Mouse (Mus musculus) R1 (cell line): ENCODE measurements around the gene Gm9918.
A peak's percentile ranks its signal among the peaks of the same experiment; 100 is the strongest.
"Not testable (repeated sequence)": the region's sequence is repeated elsewhere in the genome, so short reads cannot be mapped to it uniquely, and the experiment has no call there.

Source experiments
- DNase-seq: peaks from one replicate; pipeline ENCODE4 v3.0.0-alpha.2; 2018; ENCODE audit warnings: low read depth, low spot score

Gm9918 gene

DNA sequence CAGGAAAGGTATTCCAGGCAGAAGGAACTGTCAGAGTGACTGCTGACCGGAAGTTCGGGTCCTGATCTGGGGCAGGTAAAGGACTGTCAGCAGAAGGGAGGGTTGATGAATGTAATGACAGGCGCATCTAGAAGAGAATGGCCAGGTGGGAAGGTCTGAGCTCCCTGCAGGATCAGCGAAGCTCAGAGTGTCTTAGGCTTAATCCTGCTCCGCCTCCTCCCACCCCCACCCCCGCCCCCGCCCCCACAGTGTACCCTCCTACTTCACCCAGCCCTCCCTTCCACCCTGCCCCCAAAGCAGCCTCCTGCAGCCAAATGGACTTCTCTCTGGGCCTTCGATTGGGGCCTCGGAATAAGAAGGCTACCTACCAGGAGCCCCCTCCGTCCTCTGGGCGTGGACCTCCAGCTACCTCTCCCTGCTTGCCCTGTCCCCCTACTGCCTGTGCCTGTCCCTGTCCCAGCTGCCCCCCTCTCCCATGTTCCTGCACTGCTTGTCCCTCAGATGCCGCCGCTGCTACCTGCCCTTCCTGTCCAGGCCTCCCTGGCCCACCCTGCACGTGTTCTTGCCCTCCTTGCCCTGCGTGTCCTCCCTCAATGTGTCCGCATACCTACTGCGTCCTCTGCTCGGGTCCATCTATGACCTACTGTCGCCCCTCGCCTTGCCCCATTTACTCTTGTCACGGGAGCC, at the start of gene Gm9918:
Gm9918 (plus strand) TSS at position 290 of the 687 bp plus-strand sequence.
- peak; percentile 60 for DNase-seq

DNA sequence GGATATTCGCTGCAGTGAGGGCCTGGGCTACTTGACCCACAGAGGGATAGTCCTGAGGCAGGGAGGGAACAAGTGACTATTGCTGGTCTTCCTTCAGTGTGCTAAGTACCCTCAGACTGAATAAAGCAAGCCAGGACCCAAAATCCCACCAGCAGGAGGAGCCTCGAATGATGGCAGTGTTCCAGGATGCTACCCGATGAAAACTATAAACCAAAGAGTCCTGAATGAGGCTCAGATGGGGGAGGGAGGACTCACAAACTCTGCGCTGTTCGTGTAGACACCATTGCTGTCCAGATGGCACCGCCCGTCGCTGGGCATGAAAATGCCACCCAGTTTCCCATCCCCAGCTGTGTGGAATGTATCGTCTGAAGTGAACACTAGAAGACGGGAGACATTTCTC, 48.0 kb upstream of the Gm9918 start:
- DNase-seq: peak; percentile 63

DNA sequence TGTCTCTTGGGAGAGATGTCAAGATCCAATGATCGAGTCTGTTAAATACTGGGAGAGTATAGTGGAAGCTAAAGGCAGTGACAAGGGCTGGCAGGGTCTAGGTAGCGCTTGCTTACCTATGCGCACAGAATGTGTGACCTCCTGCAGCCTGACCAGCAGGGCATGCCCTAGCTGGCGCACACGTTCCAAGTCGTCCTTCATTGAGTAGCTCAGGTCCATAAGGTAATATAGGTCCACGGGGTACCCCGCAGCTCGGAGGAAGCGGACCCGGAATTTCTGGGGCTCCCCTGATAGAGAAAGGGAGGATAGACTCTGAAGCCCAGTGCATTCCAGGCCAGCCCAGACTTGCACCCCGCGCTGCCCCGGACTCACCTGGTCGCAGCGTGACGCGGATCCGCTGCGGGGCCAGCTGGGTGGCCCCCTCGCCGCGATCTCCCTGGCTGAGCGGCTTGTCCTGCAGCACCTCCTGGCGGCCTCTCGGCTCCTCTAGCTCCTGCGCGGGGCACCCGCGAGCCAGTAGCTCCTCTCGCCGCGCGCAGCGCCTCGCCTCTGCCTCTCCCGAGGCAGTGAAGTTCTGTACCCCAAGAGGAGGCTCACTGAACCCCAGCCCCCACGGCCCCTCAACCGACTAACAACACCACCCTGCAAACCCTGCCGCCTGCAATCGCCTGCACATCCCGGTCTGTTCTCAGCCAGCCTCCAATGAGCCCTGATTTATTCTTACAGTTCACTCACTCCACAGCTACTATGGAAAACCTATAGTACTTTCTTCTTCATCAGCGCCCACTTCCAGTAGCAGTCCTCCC, 46.0 kb upstream of the Gm9918 start:
- peak; percentile 73 for DNase-seq

DNA sequence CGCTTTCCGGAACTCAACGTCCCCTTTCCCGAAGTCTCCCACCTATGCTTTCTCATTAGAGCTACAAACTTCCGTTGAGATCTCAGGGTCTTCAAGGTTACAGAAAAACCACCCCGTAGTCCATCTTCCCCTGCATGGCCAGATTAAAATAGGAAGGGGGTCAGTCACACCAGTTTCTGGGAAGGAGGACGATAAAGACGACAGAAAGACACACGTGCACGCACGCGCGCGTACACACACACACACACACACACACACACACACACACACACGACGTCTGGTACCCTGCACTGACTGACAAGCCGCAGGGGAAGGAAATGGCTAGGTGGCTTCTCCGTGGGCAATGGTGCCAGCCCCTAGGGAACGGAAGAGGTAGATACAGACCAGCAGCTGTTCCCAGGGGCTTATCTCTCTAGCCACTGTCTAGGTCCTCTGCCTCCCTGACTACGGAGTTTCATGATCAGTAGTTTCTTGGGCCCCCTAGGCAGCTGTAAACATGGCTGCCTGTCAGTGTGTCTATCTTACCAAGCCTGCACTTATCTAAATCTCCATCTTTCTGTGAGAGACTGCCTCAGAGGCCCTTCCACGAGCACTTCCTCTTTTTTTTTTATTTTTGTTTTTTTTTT, 45.3 kb upstream of the Gm9918 start:
- DNase-seq: no peak

DNA sequence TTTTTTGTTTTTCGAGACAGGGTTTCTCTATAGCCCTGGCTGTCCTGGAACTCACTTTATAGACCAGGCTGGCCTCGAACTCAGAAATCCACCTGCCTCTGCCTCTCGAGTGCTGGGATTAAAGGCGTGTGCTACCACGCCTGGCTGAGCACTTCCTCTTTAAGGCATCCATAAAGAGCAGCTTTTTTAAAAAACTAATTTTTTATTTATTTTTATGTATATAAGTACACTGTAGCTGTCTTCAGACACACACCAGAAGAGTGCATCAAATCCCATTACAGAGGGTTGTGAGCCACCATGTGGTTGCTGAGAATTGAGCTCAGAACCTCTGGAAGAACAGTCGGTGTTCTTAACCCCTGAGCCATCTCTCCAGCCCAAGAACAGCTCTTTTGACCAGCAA, 44.7 kb upstream of the Gm9918 start:
- DNase-seq: not testable (repeated sequence)

DNA sequence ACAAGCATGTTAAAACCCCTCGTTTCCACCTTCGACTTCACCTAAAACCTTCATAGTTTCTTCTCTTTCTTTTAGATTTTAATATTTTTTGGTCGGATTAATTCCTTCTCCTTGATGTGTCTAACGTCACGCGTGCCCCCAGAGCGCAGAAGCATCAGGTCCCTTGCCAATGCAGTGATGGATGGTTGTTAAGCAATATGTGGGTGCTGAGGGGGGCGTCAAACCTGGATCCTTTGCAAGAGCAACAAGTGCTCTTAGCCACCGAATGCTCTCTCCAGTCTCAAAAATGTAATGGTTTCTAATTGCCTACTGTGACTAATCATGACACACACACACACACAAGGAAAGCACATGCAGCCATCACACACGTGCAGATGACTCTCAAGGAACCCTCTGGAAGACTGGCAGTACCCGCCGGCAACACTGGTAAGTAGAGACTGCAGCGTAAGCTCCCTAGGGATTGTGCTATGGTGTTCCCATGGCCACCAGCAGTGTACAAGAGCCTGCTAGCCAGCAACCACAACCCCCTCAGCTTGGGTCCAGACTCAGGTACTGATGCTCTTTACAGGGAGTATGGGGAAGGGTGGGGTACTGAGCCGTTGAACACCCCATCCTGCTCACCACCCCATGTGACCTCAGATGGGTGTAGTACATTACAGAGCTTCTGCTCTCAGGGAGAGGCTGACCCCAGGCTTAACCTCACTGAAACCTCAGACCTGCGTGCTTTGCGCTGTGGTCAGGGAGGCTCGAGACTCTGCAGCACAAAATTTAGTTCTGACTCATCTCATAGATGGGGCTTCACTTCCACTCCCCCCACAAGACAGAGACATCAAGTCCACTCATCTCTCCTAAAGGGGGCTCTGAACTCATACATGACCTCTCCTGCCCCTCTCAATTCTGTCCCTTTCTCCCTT, 39.7 kb upstream of the Gm9918 start:
- DNase-seq: peak; percentile 36

DNA sequence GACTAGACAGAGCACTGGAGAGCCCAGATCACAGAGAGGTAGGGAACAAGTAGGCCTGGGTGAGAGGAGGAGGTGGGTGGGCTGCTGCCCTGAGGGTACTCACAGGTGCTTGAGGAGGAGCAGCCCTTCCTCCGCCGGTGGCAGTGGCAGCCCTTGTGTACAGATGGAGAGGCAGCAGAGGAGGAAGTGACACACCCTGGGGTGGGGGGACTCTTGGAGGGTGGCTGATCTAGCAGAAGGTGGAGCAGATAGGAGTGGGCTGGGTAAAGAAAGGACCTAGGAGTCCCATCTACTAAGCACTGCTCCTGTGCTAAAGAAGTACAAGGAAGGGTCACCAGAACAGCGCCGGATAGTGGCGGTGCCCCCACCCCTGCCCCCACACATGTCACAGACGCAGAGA, 38.6 kb upstream of the Gm9918 start, which contains the start of gene Itgb7:
Itgb7 (minus strand) TSS at position 197 of the 400 bp plus-strand sequence.
- DNase-seq: peak; percentile 53

DNA sequence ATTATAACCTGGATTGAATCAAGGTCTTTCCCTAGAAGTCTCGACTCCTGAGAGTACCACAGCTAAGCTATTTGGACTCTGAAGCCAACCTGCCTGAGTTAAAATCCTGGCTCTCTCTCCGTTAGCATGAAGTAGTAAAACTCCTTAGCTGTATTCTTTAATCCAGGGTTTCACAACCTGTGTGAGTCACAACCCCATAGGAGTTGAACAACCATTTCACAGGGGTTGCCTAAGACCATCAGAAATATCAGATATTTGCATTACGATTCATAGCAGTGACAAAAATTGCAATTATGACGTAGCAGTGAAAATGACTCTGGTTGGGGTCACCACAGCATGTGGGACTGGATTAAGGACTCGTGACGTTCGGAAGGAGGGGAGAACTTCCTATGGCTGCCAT, 37.6 kb upstream of the Gm9918 start:
- DNase-seq: no peak

DNA sequence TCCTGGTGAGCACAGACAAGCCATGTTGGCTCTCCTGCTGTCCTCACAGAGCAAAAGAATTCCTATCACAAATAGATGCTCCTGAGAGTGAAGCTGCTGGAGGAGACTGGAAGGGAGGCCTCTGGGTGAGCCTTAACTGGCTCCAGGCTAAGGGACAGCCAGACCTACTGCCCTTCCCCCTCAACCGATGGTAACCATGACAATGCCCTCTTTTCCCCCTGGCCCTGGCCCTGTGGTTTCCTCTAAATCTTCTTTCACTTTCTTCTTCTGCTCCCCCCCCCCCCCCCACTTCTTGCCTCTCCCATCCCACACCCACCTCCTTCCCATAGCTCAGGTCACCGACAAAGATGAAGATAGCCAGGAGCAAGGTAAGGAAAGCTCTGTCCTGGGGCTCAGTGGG, 36.5 kb upstream of the Gm9918 start:
- peak; percentile 38 for DNase-seq

DNA sequence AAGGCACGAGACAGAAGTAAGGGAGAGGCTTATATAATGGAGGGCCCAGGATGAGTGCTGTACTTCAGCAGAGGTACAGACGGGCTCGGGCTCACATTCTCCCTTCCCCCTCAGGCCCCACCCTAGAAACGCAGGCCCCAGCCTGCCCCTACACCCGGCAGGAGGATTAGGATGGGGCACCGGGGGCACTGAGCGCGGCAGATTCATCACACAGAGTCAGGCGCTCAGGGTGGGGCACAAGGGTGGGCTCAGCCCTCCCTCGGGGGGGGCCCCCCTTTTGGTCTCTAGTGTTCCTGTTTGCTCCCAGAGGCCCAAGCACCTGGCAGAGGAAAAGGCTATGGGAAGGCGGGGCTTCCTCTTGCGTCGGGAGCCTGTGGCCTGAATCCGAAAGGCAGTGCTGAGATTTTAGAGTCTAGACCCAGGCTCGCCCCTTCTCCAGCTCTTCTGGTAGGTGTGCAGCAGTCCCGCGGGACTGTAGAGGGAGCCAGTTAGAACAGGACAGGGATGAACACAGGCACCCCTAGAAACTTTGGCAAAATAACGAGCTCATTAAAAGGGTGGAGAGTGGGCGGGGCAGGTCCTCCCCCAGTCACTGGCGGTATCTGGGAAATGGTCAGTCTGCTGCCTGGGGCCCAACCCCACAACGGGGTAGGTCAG, 34.9 kb upstream of the Gm9918 start:
- peak; percentile 90 for DNase-seq

DNA sequence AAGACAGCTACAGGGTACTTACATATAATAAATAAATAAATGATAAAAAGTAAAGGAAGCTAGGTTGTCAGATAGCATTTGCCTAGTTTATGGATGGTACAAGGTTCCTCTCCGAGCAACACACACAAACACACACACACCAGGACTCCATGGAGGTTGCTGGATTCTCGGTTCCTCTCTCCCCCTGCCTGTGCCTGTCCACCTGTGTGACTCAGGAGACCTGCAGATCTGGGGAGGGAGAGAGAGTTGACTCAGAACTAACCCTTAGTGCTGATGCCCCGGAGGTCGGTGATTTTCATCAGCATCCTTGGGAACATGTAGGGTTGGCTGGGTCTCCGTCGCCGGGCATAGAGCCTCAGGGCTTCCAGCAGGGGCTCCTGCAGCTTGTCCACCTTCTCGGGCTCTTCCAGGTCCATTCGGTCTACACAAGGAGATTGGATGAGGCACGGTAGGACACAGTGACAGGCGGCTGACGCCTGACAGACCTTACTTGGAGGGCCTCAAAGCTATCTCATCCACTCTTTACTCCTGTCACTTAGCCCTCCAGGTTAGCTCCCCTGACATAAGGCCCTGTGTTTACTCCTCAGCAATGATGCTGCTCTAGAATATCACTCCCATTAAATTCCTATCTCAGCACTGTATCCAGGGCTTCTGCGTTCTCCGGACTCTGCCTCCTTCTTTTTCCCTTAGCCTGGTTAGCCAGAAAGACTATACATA, 31.7 kb upstream of the Gm9918 start:
- DNase-seq: no peak

DNA sequence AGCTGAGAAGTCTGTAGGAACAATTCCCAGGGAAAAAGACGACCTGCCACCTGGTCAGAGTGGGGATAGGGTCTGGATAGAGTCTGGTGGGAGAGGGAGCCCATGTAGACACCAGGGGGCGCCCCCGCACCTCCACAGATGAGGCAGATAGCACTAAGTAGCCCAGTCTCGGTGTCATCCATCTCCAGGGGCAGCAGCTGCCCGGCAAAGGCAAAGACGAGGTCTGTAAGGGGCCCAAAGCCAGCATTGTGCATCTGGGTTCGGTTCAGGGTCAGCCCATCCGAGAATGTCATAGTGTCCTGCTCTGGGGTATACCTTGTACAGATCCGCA, 31.1 kb upstream of the Gm9918 start:
- peak; percentile 89 for DNase-seq

DNA sequence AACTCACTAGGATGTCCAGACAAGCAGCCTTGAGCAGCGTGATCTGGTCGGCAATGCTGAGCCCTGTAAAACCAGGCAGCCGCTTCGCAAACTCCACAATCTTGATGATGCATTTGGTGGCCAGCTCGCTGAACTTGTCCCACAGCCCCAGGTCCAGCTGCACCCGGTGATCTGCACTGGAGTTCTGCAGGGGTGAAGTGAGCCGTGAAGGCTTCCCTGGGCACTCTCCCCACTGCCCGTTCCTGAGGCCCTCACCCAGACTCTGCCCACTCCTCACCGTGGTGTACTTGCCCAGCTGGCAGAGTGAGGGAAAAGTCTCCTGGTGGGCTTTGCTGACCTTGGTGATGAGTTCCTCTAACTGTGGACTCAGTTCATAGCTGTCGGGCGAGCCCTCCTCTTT, 30.5 kb upstream of the Gm9918 start:
- peak; percentile 49 for DNase-seq

DNA sequence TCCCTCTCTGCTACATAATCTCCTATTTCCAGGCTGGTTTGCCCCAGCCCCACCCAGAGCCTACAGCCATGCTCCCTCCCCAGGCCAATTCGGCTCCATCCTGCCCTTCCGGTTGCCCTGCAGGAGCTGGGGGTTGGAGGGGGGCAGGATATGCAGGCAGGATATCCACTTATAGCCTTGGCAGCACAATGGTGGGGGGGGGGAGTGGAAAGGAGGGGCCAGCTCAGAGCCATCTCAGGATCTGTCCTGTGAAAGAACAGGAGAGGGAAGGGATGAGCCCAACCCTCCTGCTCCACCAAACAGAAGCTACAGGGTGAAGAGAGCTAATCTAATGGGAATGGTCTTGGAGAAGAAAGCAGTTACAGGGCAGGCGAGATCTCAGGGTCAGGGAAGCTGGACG, 29.8 kb upstream of the Gm9918 start:
- DNase-seq: peak; percentile 99

DNA sequence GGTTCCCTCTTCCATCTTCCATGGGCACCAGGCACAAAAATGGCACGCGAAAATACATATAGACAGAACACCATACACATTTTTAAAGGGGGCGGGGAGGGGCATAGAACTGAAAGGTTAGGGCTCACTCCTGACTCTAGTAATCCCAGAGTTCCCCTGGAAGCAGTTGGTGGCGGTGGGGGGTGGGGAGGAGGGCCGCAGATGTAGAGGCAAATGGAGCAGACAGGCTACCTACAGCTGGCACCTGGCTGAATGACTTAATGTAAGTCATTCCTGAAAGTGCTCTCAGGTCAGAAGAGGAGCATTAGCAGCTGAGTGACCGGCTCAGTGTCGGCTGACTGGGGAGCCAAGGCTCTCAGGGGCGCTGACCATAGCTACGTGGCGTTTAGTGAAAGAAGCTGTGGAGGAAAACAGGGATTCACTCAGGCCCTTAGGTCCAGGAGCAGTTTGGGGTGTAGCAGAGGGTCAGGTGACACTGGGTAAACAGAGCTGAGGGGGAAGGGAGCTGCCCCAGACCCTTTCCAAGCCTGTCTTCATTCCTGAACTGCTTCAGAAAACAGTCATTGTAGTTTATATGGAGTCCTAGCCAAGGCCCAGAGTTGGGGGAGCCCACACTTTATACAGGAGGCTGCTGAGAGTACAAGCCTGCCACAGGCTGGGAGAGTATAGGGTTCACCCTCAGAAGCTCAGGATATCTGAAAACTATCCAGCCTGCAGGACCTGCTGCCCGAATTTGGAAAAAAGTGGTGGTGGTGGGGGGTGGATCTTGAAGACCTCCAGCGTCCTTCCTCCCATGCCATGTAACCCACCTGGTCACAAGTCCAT, 27.7 kb upstream of the Gm9918 start:
- peak; percentile 79 for DNase-seq

DNA sequence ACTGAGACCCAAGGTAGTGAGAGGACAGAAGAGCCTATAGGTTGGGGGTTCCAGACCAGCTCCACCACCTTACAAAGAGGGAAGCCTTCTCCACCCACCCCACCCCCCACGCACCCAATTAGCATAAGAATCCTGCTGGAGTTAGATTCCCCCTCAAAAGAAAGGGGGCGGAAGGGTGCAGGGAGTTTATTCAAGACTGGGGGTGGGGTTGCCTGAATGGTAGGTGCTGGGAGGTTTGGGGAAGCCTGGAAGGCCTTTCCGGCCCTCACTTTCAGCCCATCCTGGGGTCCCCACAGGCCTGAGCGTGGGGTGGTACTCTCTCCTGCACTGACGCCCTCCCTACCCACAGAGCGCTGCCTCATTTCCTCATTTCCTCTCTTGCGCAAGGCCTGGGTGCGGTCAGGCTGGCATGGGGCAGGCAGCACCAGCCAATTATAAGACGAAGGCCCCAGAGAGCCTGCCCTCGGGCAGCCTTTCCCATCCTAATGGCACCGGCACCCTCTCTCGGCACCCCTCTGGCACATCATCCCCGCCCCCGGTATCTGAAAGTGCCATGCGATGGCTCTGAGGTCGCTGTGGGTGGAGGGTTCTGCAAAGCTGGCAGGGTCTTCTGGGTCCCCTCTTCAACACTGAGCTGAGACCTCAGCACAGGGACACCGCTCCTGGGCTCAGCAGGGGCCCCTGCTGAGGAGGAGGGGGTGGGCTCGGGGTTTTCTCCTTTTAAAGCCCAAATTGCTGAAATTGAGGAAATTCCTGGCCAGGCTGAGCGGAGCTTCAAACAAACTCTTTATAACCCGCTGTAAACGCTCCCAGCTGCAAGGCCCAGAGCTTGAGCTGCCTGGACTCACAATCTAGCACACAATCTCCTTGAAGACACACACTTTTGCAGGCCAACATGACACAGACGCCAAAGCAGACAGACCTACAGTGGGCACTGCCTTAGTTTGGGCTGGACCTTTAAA, 26.9 kb upstream of the Gm9918 start:
- peak; percentile 97 for DNase-seq

DNA sequence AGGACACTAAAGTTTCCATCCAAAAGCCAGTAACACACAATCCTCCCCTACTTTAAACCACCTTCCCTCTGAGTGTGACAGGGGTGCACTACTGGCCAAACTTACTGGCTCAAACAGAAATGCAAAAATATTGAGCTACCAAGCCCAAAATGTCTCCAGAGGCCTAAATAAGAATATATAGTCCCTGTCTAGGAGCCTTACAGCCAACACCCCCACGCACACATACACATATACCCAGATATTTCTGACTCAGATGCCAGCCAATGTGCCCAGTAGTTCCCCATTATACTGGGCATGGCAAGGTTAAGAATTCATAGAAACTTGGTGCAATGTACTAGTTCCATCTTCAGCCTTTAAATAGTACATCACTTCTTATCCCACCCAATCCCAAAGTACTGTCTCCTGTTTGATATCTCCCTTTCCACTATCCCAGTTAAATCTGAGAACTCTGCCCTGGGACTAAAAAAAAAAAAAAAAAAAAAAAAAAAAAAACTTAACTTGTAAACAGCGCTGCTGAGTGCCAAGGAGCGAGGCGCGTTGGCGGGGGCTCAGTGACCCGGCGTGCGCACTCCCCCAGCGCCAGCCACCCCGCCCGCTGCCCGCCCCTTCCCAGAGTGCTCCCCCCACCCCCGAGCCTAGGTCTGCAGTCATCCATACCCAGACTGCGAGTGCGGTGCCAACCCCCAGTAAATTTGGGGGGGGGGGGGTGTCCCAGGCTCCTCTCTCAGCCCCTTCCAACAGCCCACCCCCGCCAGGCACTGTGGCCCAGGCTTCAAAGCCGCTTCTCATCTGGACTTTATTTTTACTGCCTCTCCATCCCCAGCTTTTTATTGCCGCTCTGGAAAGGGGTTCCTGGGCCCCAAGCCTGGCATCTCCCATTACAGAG, 25.8 kb upstream of the Gm9918 start:
- DNase-seq: no peak
